Mouse (Mus musculus) left cerebral cortex, postnatal 10 days (tissue): ENCODE measurements at regions not wholly inside any gene's neighbourhood (a gene's known extent, or its start where the extent isn't known, plus 50 kb on each side); places are given as distances from the start of the nearest gene placed in this dataset.
"Not testable (repeated sequence)": the region's sequence is repeated elsewhere in the genome, so short reads cannot be mapped to it uniquely, and the experiment has no call there.

Experiments used
- DNase-seq, 2 experiments: peaks; one replicate each; pipeline ENCODE4 v3.0.0; 2021 to 2022; ENCODE audit warnings: low spot score in 2 of 2, mixed read lengths in 1 of 2; ENCODE audit errors: extremely low spot score in 1 of 2
- intact Hi-C: fragments of 180-260 bp; cut with DNase I; formaldehyde crosslinking; loops from one replicate; pipeline ENCODE4 v1.15.1; 2025

DNA sequence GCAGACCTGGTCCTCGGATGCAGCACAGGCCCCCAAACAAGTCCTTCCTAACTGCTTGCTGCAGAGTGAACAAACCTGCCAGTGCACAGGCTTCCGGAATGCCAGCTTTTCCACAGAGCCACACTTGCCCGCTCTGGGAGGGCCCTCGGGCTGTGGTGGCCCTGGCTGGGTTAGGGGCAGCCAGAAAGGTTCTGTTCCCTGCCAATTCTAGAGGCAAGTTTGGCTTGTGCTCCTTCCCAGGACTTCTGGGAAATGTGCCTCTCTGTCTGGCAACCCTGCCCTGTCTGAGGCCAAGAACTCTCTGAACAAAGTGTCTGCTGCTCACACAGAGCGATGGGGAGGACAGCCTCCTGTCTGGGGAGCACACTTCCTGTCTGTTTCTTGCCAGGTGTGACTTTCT is 66.4 kb downstream of the Xrcc2 start:
- intact Hi-C loops = no loop called here
- DNase-seq = peak; percentile 31 to 55

DNA sequence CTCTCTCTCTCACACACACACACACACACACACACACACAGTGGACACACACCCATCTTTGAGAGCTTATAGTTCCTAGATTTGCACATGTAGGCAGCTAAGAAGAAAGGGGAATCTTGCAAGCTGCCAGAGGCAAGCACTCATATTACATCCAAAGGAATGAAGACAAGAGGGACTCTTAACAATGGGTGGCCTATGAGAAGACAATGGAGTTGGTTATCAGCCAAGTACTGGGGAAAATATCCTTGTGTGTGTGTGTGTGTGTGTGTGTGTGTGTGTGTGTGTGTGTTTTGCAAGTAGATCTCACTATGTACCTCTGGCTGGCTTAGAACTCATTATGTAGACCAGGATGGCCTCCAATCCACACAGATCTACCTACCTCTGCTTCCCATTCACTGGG is 67.5 kb downstream of the Xrcc2 start:
- no peak for DNase-seq
- intact Hi-C loops = no loop called here

GRCm38 (mm10) chr5:25632861-25633535 is 72.6 kb downstream of the Xrcc2 start:
- intact Hi-C loops = no loop called here
- DNase-seq = no peak

- intact Hi-C loops = no loop called here
Measured at GRCm38 (mm10) chr5:25629731-25630130, 75.9 kb downstream of the Xrcc2 start.

DNA sequence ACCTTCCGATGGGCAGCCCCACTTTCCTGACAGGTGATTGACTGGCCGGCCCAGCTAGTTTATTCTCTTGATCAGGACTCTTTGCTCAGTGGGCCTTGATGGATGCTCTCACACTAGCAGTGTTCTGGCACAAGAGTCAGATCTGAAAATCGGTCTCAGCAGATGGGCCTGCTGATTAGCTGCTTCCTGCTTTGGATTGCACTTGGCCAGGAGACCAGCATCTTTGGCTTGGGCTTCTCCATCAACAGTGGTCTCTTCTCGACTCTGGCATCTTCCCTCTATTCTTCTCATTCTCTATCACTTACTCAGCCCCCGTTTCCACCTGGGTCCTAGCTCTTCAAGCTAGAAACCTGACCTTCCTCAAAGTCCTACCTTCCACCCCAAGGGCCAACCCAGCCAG is 77.1 kb downstream of the Xrcc2 start:
- intact Hi-C loops = no loop called here

More at GRCm38 (mm10) chr5:25629731-25630130, 75.9 kb downstream of the Xrcc2 start:
- no peak for DNase-seq

GRCm38 (mm10) chr5:25627086-25627485 is 78.5 kb downstream of the Xrcc2 start:
- intact Hi-C loops = no loop called here
- DNase-seq = no peak

More for the DNA sequence above, 77.1 kb downstream of the Xrcc2 start:
- no peak for DNase-seq

DNA sequence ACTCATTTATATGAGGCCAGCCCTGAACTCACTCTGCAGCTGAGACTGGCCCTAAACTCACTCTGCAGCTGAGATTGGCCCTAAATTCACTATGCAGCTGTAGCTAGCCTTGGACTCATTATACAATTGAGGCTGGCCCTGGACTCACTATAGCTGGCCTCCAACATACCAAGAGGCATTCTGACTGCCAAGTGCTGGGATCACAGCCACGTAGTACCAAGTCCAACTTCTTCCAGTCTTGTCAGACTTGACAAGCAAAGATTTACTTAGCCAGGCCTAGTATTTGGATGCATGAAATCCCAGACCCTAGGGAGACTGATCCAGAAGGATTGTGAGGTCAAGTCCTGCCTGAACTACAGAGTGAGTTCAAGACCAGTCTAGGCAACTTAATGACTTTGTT is 81.6 kb downstream of the Xrcc2 start:
- intact Hi-C loops = no loop called here
- DNase-seq = no peak

GRCm38 (mm10) chr5:25619872-25620271 is 85.8 kb downstream of the Xrcc2 start:
- intact Hi-C loops = no loop called here
- no peak for DNase-seq

GRCm38 (mm10) chr5:25619337-25619736 is 86.3 kb downstream of the Xrcc2 start:
- intact Hi-C loops, DNase-seq: not testable (repeated sequence)

DNA sequence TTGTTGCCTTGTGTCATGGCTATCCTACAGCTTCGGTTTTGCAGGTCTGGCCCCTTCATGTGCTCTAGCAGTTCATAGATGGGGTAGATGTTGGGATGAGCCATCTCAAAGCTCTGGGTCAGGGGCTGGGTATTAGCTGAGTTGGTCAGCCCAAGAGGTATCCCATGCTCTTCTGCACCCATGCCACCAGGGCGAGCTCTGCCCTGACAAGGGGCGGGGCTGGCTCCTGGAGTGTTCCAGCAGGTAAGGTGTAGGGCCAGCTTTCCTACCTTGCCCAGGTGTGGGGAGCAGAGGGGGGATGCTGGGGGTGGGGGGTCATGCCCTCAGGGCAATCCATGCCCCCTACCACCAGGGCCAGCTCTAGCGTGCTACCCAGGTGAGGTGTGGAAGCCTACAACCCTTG is 91.0 kb downstream of the Xrcc2 start:
- intact Hi-C loops = loop anchor here (5.0 kb wide), 1 partner anchor 82 kb away; no protein-coding TSS in a partner anchor
- DNase-seq = no peak

DNA sequence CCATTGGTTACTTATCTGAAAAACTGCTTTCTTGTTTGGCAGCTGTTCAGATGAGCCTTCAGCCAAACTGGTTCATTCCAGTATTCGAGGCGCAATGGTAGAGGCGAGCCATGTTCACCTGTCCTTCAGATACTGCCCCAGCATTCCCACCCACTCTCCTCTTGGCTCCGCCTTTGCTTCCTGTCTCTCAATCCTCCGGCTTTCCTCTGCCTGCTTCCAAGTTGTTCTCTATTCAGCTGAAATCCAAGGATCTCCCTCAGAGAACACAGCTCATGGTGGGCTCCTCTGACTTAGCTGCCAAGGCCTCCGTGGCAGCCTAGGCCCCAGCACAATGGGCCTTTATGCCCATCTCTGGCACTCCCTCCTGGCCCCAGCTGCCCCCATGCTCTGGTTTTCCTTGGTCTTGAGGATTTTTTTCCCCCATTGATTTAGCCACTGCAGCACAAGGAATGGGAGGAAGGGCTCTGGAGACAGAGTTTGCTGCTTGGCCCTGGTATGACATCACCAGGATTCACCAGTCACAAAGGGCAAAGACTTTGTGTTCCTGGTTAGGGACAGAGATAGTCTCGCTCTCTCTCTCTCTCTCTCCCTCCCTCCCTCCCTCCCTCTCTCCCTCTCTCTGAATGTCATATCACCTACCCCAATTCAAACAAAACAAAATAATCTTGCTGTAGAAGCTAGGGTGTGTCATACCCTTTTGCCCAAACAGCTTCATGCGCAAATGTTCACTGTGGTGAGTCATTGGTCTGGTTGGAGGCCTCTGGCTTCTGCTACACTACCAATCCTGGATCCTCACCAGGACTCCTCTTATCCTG is 91.6 kb downstream of the Xrcc2 start:
- intact Hi-C loops = loop anchor here (5.0 kb wide), 1 partner anchor 82 kb away; no protein-coding TSS in a partner anchor
- DNase-seq = peak in 1 of 2 experiments; percentile 72

DNA sequence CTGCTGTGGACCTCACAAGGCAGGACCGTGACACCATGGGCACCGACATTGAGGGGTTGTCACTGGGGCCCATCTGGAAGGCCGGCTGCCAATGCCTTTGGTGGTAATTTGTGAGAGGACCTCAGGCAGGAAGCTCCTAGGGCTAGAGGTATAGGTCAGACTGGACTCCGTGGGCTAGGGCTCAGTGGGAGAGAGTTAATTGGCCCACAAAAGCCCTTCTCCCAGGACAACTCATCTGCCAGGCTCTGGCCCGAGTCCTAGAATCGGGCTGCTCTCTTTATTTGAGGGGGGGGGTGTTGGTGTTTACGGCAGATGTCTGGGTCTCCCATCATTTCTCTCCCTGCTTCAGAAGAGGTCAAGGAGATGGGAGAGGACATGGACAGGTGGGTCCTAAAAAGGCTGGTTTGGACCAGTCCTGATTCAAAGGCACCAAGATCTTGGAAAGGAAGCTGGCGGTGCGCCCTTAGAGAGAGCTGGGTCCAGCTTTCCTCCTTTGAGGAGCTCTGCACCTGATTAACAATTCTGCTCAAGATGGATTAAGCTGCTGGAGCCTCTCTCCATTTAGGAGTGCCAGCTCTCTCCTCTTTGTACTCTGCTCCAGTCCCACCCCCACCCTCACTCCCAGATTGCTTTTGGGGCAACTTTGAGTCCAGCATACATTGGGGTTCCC is 93.5 kb downstream of the Xrcc2 start:
- peak in 1 of 2 experiments; percentile 56 for DNase-seq
- intact Hi-C loops = loop anchor here (5.0 kb wide), 1 partner anchor 80 kb away; no protein-coding TSS in a partner anchor

- intact Hi-C loops = loop anchor here (5.0 kb wide), 1 partner anchor 78 kb away; no protein-coding TSS in a partner anchor
- peak in 1 of 2 experiments; percentile 55 for DNase-seq
Measured at GRCm38 (mm10) chr5:25609911-25610310, 94.0 kb downstream of the Cct8l1 start.

DNA sequence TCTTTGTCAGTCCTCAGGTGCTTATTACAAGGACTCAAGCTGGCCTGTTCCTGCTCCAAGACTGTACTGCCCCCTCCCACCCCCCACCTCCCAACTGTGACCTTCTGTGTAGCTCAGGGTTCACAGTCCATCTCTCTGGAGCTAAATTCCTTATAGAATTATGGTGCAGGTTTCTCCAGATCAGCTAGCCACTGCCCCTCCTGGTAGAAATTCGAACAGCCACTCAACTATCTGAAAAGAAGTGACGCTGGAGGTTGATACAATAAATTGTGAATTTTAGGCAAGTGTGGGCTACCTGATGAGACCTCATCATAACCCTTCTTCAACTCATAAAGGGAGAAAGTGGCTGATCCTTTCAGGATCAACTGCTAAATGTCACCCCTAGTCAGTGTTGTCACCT is 86.3 kb downstream of the Cct8l1 start:
- intact Hi-C loops = no loop called here
- no peak for DNase-seq

DNA sequence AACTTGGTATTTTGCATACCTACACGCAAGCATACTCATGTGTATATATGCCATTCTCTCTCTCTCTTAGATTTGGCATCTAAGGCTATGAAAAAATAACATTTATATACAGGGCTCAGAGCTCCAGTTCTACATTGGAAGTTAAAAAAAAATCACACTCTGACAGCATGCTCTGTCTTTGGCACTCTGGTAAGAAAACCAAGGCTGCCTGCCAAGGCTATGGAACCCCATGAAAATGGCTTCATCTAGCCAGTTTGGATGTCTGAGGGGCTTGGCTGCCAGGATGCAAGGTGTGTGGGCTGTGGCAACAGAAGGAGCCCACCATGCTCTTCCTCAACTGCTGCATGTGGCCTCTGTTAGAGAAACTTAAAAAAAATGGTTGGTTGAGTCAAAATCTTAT is 83.5 kb downstream of the Cct8l1 start:
- no peak for DNase-seq
- intact Hi-C loops = loop anchor here (5.0 kb wide), 1 partner anchor 67 kb away; no protein-coding TSS in a partner anchor

- no peak for DNase-seq
- intact Hi-C loops = loop anchor here (5.0 kb wide), 1 partner anchor 65 kb away; no protein-coding TSS in a partner anchor
Measured at GRCm38 (mm10) chr5:25597786-25598185, 81.9 kb downstream of the Cct8l1 start.

- intact Hi-C loops = no loop called here
- no peak for DNase-seq
Measured at GRCm38 (mm10) chr5:25591709-25592108, 75.8 kb downstream of the Cct8l1 start.
